In genomic region chr1:88227482-88227881, GRCm38 (mm10) we compare ENCODE assay signal across 1 mouse cellular context.
TF ChIP-seq lines count a peak whose summit lies in the region.

No protein-coding gene starts in this region.

TF ChIP-seq in CH12.LX, 34 proteins besides CTCF, POLR2A, EP300 and RAD21:
- TF ChIP-seq MAX (IDR thresholded peaks at IDR 0.05; ENCODE audit: low read length) (peak; percentile 44; the same call in 1 of the 2 replicates), CHD1 (IDR thresholded peaks at IDR 0.05; ENCODE audit: low read depth, low read length) (no peak), HCFC1 (IDR thresholded peaks at IDR 0.05; ENCODE audit: low read depth, low read length) (no peak), BHLHE40 (IDR thresholded peaks at IDR 0.05; ENCODE audit: low read depth, low read length) (no peak), ETS1 (conservative IDR thresholded peaks at IDR 0.05; ENCODE audit: low read depth, low read length) (no peak), RCOR1 (conservative IDR thresholded peaks at IDR 0.05; ENCODE audit: low read depth, low read length) (no peak), CHD2 (IDR thresholded peaks at IDR 0.05; ENCODE audit: low read length) (no peak)
